Mouse (Mus musculus) fat pad, adult 2 months (tissue): Measurements from ENCODE around the gene Cox20.
"Not testable (repeated sequence)": the region's sequence is repeated elsewhere in the genome, so short reads cannot be mapped to it uniquely, and the experiment has no call there.

Source experiments
- DNase-seq: peaks from one replicate; pipeline ENCODE4 v3.0.0-alpha.2; 2011; ENCODE audit warnings: low read depth, low spot score; ENCODE audit errors: extremely low read depth

Gene Cox20

GRCm38 (mm10) chr1:178320038-178320722, 1.2 kb downstream of the Cox20 start:
- DNase-seq: no peak

GRCm38 (mm10) chr1:178320723-178321590, 2.0 kb downstream of the Cox20 start:
- no peak for DNase-seq

GRCm38 (mm10) chr1:178321730-178322357, 2.9 kb downstream of the Cox20 start:
- no peak for DNase-seq

GRCm38 (mm10) chr1:178323235-178323634, 4.3 kb downstream of the Cox20 start:
- no peak for DNase-seq

- DNase-seq: no peak
Observed at GRCm38 (mm10) chr1:178324568-178324967, 5.6 kb downstream of the Cox20 start.

- no peak for DNase-seq
Observed at GRCm38 (mm10) chr1:178326357-178326756, 7.4 kb downstream of the Cox20 start.

- no peak for DNase-seq
Observed at GRCm38 (mm10) chr1:178326950-178327349, 8.0 kb downstream of the Cox20 start.

- no peak for DNase-seq
Observed at GRCm38 (mm10) chr1:178329017-178329416, 10.1 kb downstream of the Cox20 start.

GRCm38 (mm10) chr1:178329946-178330345, 11.0 kb downstream of the Cox20 start:
- no peak for DNase-seq

- DNase-seq: no peak
Observed at GRCm38 (mm10) chr1:178335860-178336261, 16.9 kb downstream of the Cox20 start.

GRCm38 (mm10) chr1:178336289-178336775, 17.4 kb downstream of the Cox20 start:
- DNase-seq: no peak

GRCm38 (mm10) chr1:178336777-178337481, 18.0 kb downstream of the Cox20 start:
- no peak for DNase-seq

- no peak for DNase-seq
Observed at GRCm38 (mm10) chr1:178337551-178338317, 18.8 kb downstream of the Cox20 start, which contains the start of gene Hnrnpu. Gene Hnrnpu (minus strand): TSS chr1:178337797.

- DNase-seq: no peak
Observed at GRCm38 (mm10) chr1:178338318-178338641, 19.4 kb downstream of the Cox20 start.

- no peak for DNase-seq
Observed at GRCm38 (mm10) chr1:178340213-178340612, 21.3 kb downstream of the Cox20 start.

- no peak for DNase-seq
Observed at GRCm38 (mm10) chr1:178341435-178341834, 22.5 kb downstream of the Cox20 start.

GRCm38 (mm10) chr1:178342063-178342462, 23.1 kb downstream of the Cox20 start:
- DNase-seq: no peak

GRCm38 (mm10) chr1:178342612-178343011, 23.7 kb downstream of the Cox20 start:
- DNase-seq: no peak

- DNase-seq: not testable (repeated sequence)
Observed at GRCm38 (mm10) chr1:178344071-178344805, 25.3 kb downstream of the Cox20 start.

GRCm38 (mm10) chr1:178350792-178351191, 31.9 kb downstream of the Cox20 start:
- no peak for DNase-seq
